Mouse (Mus musculus) spleen, adult 2 months (tissue): Measurements from ENCODE around the gene Coro7.

Source experiments
- CTCF ChIP-seq: fragments of 200-500 bp; IDR thresholded peaks from 2 replicates; pipeline ENCODE4 v1.5.1; 2011; ENCODE audit warnings: mild to moderate bottlenecking, inconsistent platforms; ENCODE audit not compliant: insufficient read depth, insufficient read length, insufficient replicate concordance; ENCODE audit errors: extremely low read depth
- POLR2A ChIP-seq: fragments of 200-500 bp; IDR thresholded peaks from 2 replicates; pipeline ENCODE4 v1.6.1; 2011; ENCODE audit warnings: low read depth, low read length, inconsistent platforms

- TF ChIP-seq CTCF (no peak), POLR2A (no peak)
Measured at GRCm38 (mm10) chr16:4646831-4647230, 32.7 kb downstream of the Coro7 start.
